Mouse (Mus musculus) small intestine, adult 2 months (tissue): Measurements from ENCODE around the gene Slc7a11. TPM values are rescaled to one million over a fixed set of nuclear protein-coding genes. Genes with fewer than 3 reads are reported as not detected.
A peak's percentile ranks its signal among the peaks of the same experiment; 100 is the strongest.

Experiments used
- H3K27ac ChIP-seq: fragments of 200-500 bp; 2 replicates; pipeline ENCODE4 v1.5.1; 2012; ENCODE audit warnings: low read depth, low read length, control low read depth, inconsistent platforms; ENCODE audit not compliant: insufficient read depth
- H3K27me3 ChIP-seq: fragments of 200-500 bp; 2 replicates; pipeline ENCODE4 v1.6.1; 2012; ENCODE audit warnings: mild to moderate bottlenecking, moderate library complexity, low read length, inconsistent platforms; ENCODE audit not compliant: control insufficient read depth, insufficient read depth
- H3K36me3 ChIP-seq: fragments of 200-500 bp; 2 replicates; pipeline ENCODE4 v1.6.1; 2012; ENCODE audit warnings: mild to moderate bottlenecking, low read length, control low read depth, inconsistent platforms; ENCODE audit not compliant: control insufficient read depth, insufficient read depth
- H3K4me1 ChIP-seq: fragments of 200-500 bp; 2 replicates; pipeline ENCODE4 v1.6.1; 2012; ENCODE audit warnings: low read length, inconsistent platforms, mixed read lengths; ENCODE audit not compliant: control insufficient read depth, insufficient read depth, insufficient read length
- H3K4me3 ChIP-seq: fragments of 200-500 bp; 2 replicates; pipeline ENCODE4 v1.5.1; 2012; ENCODE audit warnings: low read depth, mild to moderate bottlenecking, control low read depth, inconsistent platforms, low read length, moderate library complexity
- CTCF ChIP-seq: fragments of 200-500 bp; IDR thresholded peaks from 2 replicates; pipeline ENCODE4 v1.5.1; 2012; ENCODE audit warnings: low read depth, mild to moderate bottlenecking, control low read depth, inconsistent platforms, low read length, moderate library complexity, mixed read lengths; ENCODE audit not compliant: insufficient replicate concordance, insufficient read length; ENCODE audit errors: extremely low read depth
- POLR2A ChIP-seq: fragments of 200-500 bp; IDR thresholded peaks from 2 replicates; pipeline ENCODE4 v1.6.1; 2012; ENCODE audit warnings: low read depth, mild to moderate bottlenecking, control low read depth, inconsistent platforms, low read length, moderate library complexity
- WGBS: fragments of 180-500 bp; shearing (Covaris S2); methylation state at CpG from one replicate; pipeline ENCODE4 v1.1.7; 2018; 5-methylcytosine and 5-hydroxymethylcytosine counted together
- polyA plus RNA-seq: library from polyadenylated mRNA; depleted of rRNA; stranded (reverse); fragments of >200 nt; gene quantifications from 2 replicates; pipeline ENCODE4 v1.2.3, GENCODE M21; 2012

Slc7a11 gene
- polyA plus RNA-seq, 1 experiment, result 0.27 TPM

DNA sequence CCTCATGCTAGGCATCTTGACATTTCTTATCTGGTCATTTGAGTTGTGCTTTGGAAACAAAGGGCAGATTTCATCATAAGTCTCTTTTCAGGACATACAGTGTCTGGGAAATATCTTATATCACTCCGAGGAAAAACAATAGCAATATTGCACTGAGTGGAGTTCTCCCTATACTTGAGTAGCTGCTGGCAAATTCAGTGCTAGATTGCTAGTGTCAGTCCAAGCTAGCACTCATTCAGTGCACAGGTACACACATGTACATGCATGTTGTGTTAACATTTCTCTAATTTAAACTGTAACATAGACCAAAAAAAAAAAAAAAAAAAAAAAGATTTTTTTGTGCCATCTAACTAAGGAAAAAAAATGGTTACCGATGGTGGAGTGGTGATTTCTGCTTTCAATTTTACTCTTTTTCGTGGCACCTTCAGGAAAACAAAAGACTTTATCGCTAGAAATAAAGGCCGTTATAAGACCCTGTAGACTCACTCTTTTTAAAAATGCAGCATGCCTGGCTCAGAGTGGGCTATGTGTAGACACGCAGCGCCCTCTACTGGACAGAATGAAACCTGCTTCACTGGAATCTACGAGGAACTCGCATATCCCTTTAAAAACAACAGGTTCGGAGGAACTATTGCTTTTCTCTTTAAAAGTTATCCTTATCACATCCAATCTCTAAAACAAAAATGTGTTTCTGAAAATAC, 62.1 kb downstream of the Slc7a11 start:
- Histone ChIP-seq H3K27me3 (no peaks in the 10 kb centered on the region; the same call in 1 of the 2 replicates), H3K27ac (no peak overlapping the region), H3K4me3 (peak overlapping the region; percentile 40), H3K4me1 (no peaks in the 10 kb centered on the region; the same call in 1 of the 2 replicates), H3K36me3 (no peaks in the 10 kb centered on the region)
- TF ChIP-seq POLR2A, result no peak
- TF ChIP-seq CTCF, result peak; percentile 88; the same call in 1 of the 2 replicates
- WGBS, result 16% methylated on average over 10 of the region's 10 CpGs

DNA sequence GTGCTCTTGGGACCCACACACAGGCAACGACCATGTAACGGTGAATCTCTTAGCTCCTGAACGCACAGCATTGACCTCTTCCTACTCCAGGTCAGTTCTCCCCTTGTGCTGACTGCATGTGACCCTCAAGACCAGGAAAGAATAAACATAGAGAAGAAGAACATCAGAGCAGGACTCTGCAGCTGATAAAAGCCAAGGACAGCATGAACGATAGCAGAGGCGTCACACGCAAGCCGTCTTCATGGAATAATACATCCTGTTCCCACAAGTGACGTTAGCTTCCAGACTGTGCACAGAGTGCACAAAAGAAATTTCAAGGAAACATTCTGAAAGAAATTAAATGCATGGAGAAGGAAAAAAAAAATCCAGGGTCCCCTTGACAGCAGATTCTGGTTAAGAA, 63.5 kb downstream of the Slc7a11 start:
- 88% methylated on average over 8 of the region's 8 CpGs for WGBS
- Histone ChIP-seq H3K4me1 (no peaks in the 10 kb centered on the region; the same call in 1 of the 2 replicates), H3K36me3 (no peaks in the 10 kb centered on the region), H3K27me3 (no peaks in the 10 kb centered on the region; the same call in 1 of the 2 replicates), H3K4me3 (no peak overlapping the region), H3K27ac (no peak overlapping the region)
- TF ChIP-seq CTCF (no peak), POLR2A (no peak)

DNA sequence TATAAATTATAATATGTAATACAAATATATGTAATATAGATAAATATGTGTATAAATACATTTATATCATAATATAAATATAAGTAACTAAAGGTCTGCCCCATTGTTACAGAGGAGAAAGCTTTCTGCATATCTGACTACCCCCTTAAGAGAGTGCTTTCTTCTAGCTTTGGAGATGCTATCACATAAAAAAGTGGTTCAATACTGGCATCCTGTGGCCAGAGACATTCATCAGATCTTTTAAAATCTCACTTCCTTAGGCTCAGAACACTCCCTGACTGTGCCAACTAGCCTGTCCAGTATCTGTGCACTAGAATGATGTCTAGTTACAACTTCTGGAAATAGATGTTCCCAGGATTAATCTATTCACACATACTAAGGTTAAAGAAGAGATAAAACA, 67.9 kb downstream of the Slc7a11 start:
- no peak for TF ChIP-seq CTCF
- no peak for TF ChIP-seq POLR2A
- no peak overlapping the region for H3K27ac ChIP-seq
- H3K27me3 ChIP-seq, result no peaks in the 10 kb centered on the region
- H3K4me3 ChIP-seq, result no peak overlapping the region
- H3K36me3 ChIP-seq, result no peaks in the 10 kb centered on the region
- no peaks in the 10 kb centered on the region; the same call in 1 of the 2 replicates for H3K4me1 ChIP-seq

DNA sequence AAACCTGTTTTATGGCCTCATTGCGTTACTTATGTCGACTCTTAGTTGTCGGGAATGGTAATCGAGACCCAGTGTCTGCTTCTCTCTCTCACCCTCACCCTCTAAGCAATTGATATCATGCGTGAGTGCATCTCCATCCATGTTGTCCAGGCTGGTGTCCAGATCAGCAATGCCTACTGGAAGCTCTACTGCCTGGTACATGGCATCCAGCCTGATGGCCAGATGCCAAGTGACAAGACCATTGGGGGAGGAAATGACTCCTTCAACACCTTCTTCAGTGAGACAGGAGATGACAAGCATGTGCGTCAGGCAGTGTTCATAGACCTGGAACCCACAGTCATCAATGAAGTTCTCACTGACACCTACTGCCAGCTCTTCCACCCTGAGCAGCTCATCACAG, 73.6 kb downstream of the Slc7a11 start:
- no peak for TF ChIP-seq POLR2A
- TF ChIP-seq CTCF, result no peak
- Histone ChIP-seq H3K4me3 (no peak overlapping the region), H3K36me3 (no peaks in the 10 kb centered on the region), H3K27me3 (no peaks in the 10 kb centered on the region), H3K27ac (no peak overlapping the region), H3K4me1 (no peaks in the 10 kb centered on the region)
- WGBS, result 91% methylated on average over 6 of the region's 6 CpGs

DNA sequence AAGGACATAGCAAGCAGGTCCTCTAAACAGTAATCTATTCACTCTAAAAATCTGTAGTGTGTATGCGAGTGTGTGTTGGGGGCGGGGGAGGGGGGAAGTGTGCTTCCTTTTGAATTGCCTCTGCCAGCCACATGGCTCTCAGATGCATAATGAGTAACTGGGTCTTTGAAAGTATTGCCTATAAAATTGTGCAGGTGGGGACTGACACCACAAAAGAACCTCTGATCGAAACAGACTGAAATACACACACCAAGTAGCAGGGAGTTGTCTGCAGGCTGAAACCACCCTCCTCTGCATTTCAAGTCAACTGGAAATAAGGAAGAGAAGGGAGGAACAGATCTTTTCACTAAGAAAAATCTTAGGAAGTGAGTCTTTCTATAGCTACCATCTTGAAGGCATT, 76.2 kb downstream of the Slc7a11 start:
- Histone ChIP-seq H3K27ac (no peak overlapping the region), H3K4me3 (no peak overlapping the region), H3K36me3 (no peaks in the 10 kb centered on the region), H3K27me3 (no peaks in the 10 kb centered on the region), H3K4me1 (no peaks in the 10 kb centered on the region)
- 62% methylated on average over 3 of the region's 3 CpGs for whole genome bisulfite sequencing
- no peak for TF ChIP-seq CTCF
- no peak for TF ChIP-seq POLR2A

DNA sequence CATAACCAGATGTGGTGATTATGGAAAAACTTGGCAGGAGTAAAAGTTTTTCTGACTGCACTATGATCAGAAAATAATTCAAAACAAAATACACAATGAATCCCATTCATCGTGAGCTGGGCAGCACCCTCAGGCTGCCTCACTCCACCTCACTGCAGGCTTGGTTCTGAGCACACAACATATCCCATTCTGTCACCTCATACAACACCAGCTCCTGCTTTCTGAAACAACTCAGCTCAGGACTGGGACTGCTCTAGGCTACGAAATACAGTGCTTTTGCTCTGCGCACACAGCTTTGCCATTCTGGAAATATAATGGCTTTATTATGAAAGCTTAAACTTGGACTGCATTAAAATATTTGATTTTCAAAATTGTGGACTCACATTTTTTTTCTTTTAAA, 79.8 kb downstream of the Slc7a11 start:
- no peaks in the 10 kb centered on the region for H3K36me3 ChIP-seq
- no peak for TF ChIP-seq POLR2A
- TF ChIP-seq CTCF, result no peak
- WGBS, result 86% methylated on average over 3 of the region's 3 CpGs

DNA sequence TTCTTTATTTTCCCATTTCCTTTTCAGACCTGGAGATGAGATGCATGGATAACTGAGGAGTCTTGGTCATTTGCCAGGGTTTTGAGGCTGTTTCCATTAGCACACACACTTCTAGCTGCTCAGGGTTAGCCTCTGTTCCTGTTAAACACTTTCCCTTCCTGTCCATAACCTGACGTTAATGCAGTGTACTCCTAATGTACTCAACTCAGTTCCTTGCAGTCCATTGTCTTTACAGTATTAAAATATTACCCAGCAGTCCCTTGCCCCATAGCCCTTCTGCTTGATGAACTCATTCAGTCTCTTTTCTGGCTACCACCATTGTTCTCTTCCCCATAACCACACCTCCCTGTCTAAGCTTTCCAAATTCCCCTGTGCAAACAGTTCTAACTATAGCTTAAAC, 96.3 kb downstream of the Slc7a11 start:
- Histone ChIP-seq H3K4me1 (no peaks in the 10 kb centered on the region), H3K27ac (no peak overlapping the region), H3K36me3 (no peaks in the 10 kb centered on the region), H3K4me3 (no peak overlapping the region), H3K27me3 (no peaks in the 10 kb centered on the region)
- WGBS, result 34% methylated on average over 1 of the region's 1 CpGs
- TF ChIP-seq POLR2A, result no peak
- no peak for TF ChIP-seq CTCF

More for the DNA sequence above, 79.8 kb downstream of the Slc7a11 start:
- no peak overlapping the region for H3K4me3 ChIP-seq
- no peak overlapping the region for H3K27ac ChIP-seq
- H3K27me3 ChIP-seq, result no peaks in the 10 kb centered on the region
- H3K4me1 ChIP-seq, result no peaks in the 10 kb centered on the region
